Mouse (Mus musculus) liver, embryonic 15.5 days (tissue): Measurements from ENCODE around the gene Ubl4b. TPM values are rescaled to one million over a fixed set of nuclear protein-coding genes. Genes with fewer than 3 reads are reported as not detected.

ENCODE experiments used
- ATAC-seq: fragments of 200-750 bp; cut with Nextera tagmentation; 2 replicates; pipeline ENCODE4 v1.8.0; 2017; ENCODE audit warnings: moderate number of reproducible peaks, mild to moderate bottlenecking, moderate library complexity; ENCODE audit not compliant: insufficient read depth
- H3K27ac ChIP-seq: fragments of 300-500 bp; sonication (generic); replicated peaks from 2 replicates; pipeline ENCODE4 v1.5.1; 2015; ENCODE audit warnings: mild to moderate bottlenecking, inconsistent platforms
- H3K27me3 ChIP-seq: fragments of 300-500 bp; sonication (generic); 2 replicates; pipeline ENCODE4 v1.6.1; 2015; ENCODE audit warnings: mild to moderate bottlenecking, inconsistent platforms
- H3K36me3 ChIP-seq: fragments of 300-500 bp; sonication (generic); replicated peaks from 2 replicates; pipeline ENCODE4 v1.6.1; 2015; ENCODE audit warnings: moderate library complexity, mild to moderate bottlenecking, inconsistent platforms
- H3K4me1 ChIP-seq: fragments of 300-500 bp; sonication (generic); replicated peaks from 2 replicates; pipeline ENCODE4 v1.6.1; 2015; ENCODE audit warnings: inconsistent platforms
- H3K4me2 ChIP-seq: fragments of 300-500 bp; sonication (generic); 2 replicates; pipeline ENCODE4 v1.6.1; 2015; ENCODE audit warnings: moderate library complexity, mild to moderate bottlenecking, inconsistent platforms
- H3K4me3 ChIP-seq: fragments of 300-500 bp; sonication (generic); replicated peaks from 2 replicates; pipeline ENCODE4 v1.5.1; 2015; ENCODE audit warnings: mild to moderate bottlenecking, inconsistent platforms
- H3K9ac ChIP-seq: fragments of 300-500 bp; sonication (generic); 2 replicates; pipeline ENCODE4 v1.6.1; 2015; ENCODE audit warnings: moderate library complexity, mild to moderate bottlenecking, inconsistent platforms
- H3K9me3 ChIP-seq: fragments of 300-500 bp; sonication (generic); replicated peaks from 2 replicates; pipeline ENCODE4 v1.6.1; 2016; ENCODE audit warnings: inconsistent platforms
- WGBS: fragments of 180-500 bp; shearing (Covaris S2); methylation state at CpG from one replicate; pipeline ENCODE4 v1.1.7; 2015; ENCODE audit warnings: mixed read lengths; ENCODE audit not compliant: insufficient replicate concordance; 5-methylcytosine and 5-hydroxymethylcytosine counted together
- polyA plus RNA-seq: library from polyadenylated mRNA; unstranded; fragments of >200 nt; fragmentation: Nextera tagmentation; extraction: Ambion mirVana; gene quantifications from 2 replicates; pipeline ENCODE4 v1.2.1, GENCODE M21; 2015

The Ubl4b gene
- polyA plus RNA-seq, 1 experiment from 2014 or later, result not detected

DNA sequence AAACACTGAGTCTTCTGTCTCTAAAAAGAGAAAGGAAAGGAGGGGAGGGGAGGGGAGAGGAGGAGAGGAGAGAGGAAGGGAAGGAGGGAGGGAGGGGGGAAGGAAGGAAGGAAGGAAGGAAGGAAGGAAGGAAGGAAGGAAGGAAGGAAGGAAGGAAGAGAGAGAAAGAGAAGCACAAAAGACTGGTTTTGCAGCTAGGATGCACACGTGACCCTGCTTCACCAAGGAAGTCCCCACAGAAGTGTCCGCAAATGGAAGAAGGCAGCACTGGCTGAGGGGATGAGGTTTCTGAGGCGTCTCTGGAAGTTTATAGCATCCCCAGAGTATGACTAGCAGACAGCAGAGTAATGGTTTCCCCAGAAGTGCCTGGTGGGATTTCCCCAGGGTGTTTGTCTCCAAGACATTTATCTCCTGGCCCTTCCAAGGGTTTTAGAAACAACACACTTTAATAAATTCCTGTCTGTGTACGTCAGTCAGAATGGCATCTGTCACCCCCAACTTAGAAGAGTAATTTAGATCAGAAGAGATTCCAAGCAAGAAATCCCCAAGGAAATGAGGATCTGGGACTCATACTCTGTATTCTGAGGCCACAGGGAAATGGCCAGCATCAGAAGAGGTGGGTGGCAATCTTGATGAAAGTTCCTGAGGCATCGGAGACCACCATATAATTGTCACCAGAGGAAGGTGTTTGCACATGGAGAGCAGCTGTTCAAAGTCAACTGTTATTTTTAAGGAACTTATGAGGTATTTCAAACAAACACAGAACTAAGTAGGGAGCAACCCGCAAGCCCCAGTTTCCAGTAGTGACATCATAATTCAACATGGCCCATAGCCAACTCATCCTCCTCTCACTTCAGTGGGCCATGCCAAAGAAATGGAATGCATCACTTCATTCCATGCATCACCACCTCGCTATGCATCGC, 11.5 kb downstream of the Ubl4b start:
- H3K4me1 ChIP-seq, result no peaks in the 10 kb centered on the region
- H3K9me3 ChIP-seq, result no peaks in the 10 kb centered on the region
- no peak for ATAC-seq
- 57% methylated on average over 8 of the region's 8 CpGs for WGBS
- no peak overlapping the region for H3K9ac ChIP-seq
- H3K27ac ChIP-seq, result no peak overlapping the region
- peaks cover 18% of the 10 kb centered on the region; the same call in 1 of the 2 replicates for H3K27me3 ChIP-seq
- H3K4me2 ChIP-seq, result no peak overlapping the region
- no peak overlapping the region for H3K4me3 ChIP-seq
- H3K36me3 ChIP-seq, result no peaks in the 10 kb centered on the region

GRCm38 (mm10) chr3:107542584-107542983, 12.3 kb downstream of the Ubl4b start:
- WGBS, result 53% methylated on average over 4 of the region's 4 CpGs
- no peak overlapping the region for H3K4me3 ChIP-seq
- H3K27ac ChIP-seq, result no peak overlapping the region
- H3K27me3 ChIP-seq, result peaks cover 24% of the 10 kb centered on the region
- H3K4me1 ChIP-seq, result no peaks in the 10 kb centered on the region
- no peak overlapping the region for H3K4me2 ChIP-seq
- no peaks in the 10 kb centered on the region for H3K36me3 ChIP-seq
- no peak overlapping the region for H3K9ac ChIP-seq
- H3K9me3 ChIP-seq, result no peaks in the 10 kb centered on the region
- no peak for ATAC-seq

DNA sequence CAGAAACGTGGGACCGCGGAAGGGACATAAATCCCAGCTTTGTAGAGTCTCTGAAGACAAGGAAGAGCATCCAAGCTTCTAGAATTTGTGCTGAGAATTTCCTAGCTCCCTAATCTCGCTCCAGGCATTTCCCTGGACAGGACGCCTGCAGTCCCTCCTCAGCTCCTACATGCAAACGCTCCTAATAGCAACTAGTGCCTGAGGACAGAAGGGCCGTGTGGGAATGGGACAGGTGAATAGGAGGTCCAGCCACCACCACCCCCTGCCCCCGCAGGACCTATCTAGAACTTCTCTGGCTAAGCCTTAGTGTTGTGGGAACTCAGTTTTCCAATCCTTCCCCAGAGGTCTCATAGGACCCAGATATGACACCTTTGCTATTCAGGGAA, 17.4 kb downstream of the Ubl4b start:
- Histone ChIP-seq H3K36me3 (no peaks in the 10 kb centered on the region), H3K27me3 (peaks cover 35% of the 10 kb centered on the region), H3K4me3 (no peak overlapping the region), H3K9me3 (no peaks in the 10 kb centered on the region), H3K9ac (no peak overlapping the region), H3K4me1 (no peaks in the 10 kb centered on the region), H3K27ac (no peak overlapping the region), H3K4me2 (no peak overlapping the region)
- 29% methylated on average over 8 of the region's 8 CpGs for WGBS
- ATAC-seq, result no peak

DNA sequence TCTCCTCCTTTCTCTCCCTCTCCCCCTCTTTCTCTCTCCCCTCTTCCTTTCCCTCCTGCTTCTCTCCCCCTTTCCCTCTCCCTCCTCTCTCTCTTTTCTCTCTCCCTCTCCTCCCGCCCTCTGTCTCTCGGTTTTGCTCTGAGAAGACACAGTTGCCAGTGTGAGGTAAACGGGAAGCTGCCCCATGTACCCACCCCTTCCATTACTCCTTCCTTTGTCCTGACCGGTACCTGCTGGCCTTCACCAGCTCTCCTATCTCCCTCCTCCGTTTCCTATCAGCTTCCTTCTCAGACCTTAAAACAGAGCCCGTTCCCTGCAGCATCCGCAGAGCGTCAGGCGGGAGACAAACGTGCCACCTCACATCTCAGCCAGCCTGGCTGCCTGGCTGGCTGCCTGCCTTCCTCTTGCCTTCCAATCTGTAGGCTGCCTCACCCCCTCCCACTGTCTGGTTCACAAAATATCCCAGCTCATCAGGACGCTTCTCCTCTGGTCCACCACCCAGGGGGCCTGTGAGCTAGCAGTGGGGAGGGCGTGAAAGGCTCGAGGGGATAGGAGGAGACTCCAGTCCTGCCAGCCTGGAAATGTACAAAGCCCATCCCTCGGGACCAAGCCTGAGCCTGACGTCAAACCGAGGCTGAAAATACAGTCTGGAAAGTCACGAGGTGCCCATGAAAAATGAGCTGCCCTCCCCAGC, 17.9 kb downstream of the Ubl4b start:
- Histone ChIP-seq H3K4me1 (no peaks in the 10 kb centered on the region), H3K4me2 (no peak overlapping the region), H3K36me3 (no peaks in the 10 kb centered on the region), H3K27ac (no peak overlapping the region), H3K4me3 (no peak overlapping the region), H3K9me3 (no peaks in the 10 kb centered on the region), H3K27me3 (peaks cover 35% of the 10 kb centered on the region), H3K9ac (no peak overlapping the region)
- ATAC-seq, result no peak
- WGBS, result 6% methylated on average over 17 of the region's 17 CpGs

GRCm38 (mm10) chr3:107534951-107535350, 19.9 kb downstream of the Ubl4b start:
- H3K27me3 ChIP-seq, result peaks cover 29% of the 10 kb centered on the region
- no peaks in the 10 kb centered on the region for H3K36me3 ChIP-seq
- H3K4me2 ChIP-seq, result no peak overlapping the region
- H3K9me3 ChIP-seq, result no peaks in the 10 kb centered on the region
- no peaks in the 10 kb centered on the region for H3K4me1 ChIP-seq
- H3K4me3 ChIP-seq, result no peak overlapping the region
- ATAC-seq, result no peak
- WGBS, result 64% methylated on average over 7 of the region's 7 CpGs
- H3K9ac ChIP-seq, result no peak overlapping the region
- no peak overlapping the region for H3K27ac ChIP-seq

DNA sequence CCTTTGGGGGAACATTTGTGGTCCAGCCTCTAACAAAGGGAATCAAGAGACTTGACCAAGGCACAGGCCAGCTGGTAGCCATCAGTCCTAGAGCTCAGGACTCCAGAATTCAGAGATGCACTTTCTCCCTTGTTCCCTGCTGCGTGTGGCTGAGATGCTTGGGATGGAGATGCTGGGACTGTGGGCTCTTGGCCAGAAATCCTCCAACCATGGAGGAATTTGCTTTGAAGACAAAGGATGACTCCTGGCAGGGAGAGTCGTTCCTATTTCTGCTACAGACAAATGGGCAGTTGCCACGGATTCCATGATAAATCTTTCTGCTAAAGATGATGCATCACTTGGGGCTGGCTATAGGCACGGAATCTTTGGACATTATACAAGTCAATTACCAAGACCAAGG, 21.3 kb downstream of the Ubl4b start:
- Histone ChIP-seq H3K9me3 (no peaks in the 10 kb centered on the region), H3K36me3 (no peaks in the 10 kb centered on the region), H3K4me1 (no peaks in the 10 kb centered on the region), H3K27me3 (peaks cover 22% of the 10 kb centered on the region), H3K27ac (no peak overlapping the region), H3K4me2 (no peak overlapping the region), H3K4me3 (no peak overlapping the region), H3K9ac (no peak overlapping the region)
- WGBS, result 45% methylated on average over 4 of the region's 4 CpGs
- ATAC-seq, result no peak

DNA sequence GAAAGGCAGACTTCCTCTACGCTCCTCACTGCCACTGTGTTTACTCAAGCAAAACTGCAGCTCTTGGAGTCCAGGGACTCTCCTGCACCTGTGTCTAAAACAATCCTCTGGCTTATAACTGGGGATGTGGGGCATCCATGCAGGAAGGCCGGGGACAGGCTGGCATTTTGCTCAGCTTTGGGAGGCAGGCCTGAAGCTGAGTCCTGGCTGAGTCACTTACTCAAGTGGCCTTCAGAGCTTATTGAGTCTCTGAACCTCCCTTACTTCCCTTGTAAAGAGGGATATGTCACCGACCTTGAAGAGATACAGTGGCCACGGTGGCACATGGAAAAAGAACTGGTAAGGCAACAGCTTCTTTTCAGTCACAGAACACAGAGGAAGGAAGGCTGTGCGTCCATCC, 24.3 kb downstream of the Ubl4b start:
- Histone ChIP-seq H3K27ac (no peak overlapping the region), H3K9ac (no peak overlapping the region), H3K9me3 (no peaks in the 10 kb centered on the region), H3K4me1 (no peaks in the 10 kb centered on the region), H3K4me3 (no peak overlapping the region), H3K36me3 (no peaks in the 10 kb centered on the region), H3K4me2 (no peak overlapping the region), H3K27me3 (no peaks in the 10 kb centered on the region)
- 55% methylated on average over 5 of the region's 5 CpGs for WGBS
- ATAC-seq, result no peak

DNA sequence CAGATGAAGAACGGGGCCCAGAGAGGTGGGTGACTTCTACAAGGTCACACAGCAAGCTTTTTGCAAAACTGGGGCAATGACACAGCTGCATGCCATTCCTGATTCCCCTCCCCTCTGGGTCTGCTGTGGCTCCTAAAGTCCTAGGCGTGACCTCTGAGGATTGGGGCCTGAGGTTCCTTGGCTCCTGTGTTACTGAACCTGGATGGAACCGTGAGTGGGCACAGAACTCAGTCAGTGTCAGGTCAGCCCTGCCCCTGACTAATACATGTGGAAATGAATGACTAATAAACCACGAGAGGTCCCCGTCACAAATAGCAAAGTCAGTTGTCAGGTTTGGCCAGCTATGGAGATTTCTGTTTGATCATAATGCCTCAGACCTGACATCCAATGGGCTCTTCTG, 25.7 kb downstream of the Ubl4b start:
- ATAC-seq, result no peak
- no peak overlapping the region for H3K9ac ChIP-seq
- H3K4me2 ChIP-seq, result no peak overlapping the region
- 45% methylated on average over 5 of the region's 5 CpGs for WGBS
- H3K4me1 ChIP-seq, result no peaks in the 10 kb centered on the region
- no peak overlapping the region for H3K27ac ChIP-seq
- no peaks in the 10 kb centered on the region; the same call in none of the 2 replicates for H3K27me3 ChIP-seq
- H3K9me3 ChIP-seq, result no peaks in the 10 kb centered on the region
- H3K4me3 ChIP-seq, result no peak overlapping the region
- H3K36me3 ChIP-seq, result no peaks in the 10 kb centered on the region

GRCm38 (mm10) chr3:107528401-107529118, 26.3 kb downstream of the Ubl4b start:
- Histone ChIP-seq H3K27me3 (no peaks in the 10 kb centered on the region; the same call in none of the 2 replicates), H3K36me3 (no peaks in the 10 kb centered on the region), H3K4me2 (no peak overlapping the region), H3K9ac (no peak overlapping the region), H3K9me3 (no peaks in the 10 kb centered on the region), H3K4me1 (no peaks in the 10 kb centered on the region), H3K4me3 (no peak overlapping the region), H3K27ac (no peak overlapping the region)
- WGBS, result 39% methylated on average over 9 of the region's 9 CpGs
- ATAC-seq, result no peak

DNA sequence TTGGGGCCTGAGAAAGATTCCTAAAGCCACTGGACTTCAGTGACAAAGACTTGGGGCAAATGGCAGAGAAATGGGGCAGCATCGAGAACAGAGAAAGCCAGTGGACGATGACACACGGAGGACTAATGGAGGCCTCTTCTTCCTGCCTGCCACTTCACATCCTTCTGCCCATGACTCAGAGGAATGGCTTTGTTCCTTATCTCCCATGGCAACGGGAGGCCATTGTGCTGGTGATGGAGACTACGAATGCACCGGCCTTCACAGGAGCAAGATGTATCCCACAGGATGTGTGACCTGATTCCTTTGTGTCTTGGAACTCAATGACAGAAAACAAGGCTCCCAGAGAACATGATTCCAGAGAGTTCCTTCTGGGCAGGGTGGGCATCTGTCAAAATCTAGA, 30.3 kb downstream of the Ubl4b start:
- Histone ChIP-seq H3K36me3 (no peaks in the 10 kb centered on the region), H3K27ac (no peak overlapping the region), H3K27me3 (peaks cover 18% of the 10 kb centered on the region), H3K9me3 (no peaks in the 10 kb centered on the region), H3K4me2 (no peak overlapping the region), H3K4me3 (no peak overlapping the region), H3K9ac (no peak overlapping the region), H3K4me1 (no peaks in the 10 kb centered on the region)
- 34% methylated on average over 6 of the region's 6 CpGs for WGBS
- no peak for ATAC-seq

GRCm38 (mm10) chr3:107520931-107521330, 33.9 kb downstream of the Ubl4b start:
- Histone ChIP-seq H3K9ac (no peak overlapping the region), H3K36me3 (no peaks in the 10 kb centered on the region), H3K9me3 (no peaks in the 10 kb centered on the region), H3K4me2 (no peak overlapping the region), H3K4me1 (peaks cover 6% of the 10 kb centered on the region; the same call in 1 of the 2 replicates), H3K27ac (no peak overlapping the region), H3K27me3 (peaks cover 53% of the 10 kb centered on the region), H3K4me3 (no peak overlapping the region)
- no peak for ATAC-seq
- WGBS, result 42% methylated on average over 5 of the region's 5 CpGs
